Mouse (Mus musculus): Measurements from ENCODE around the gene Nol6. TPM values are rescaled to one million over a fixed set of nuclear protein-coding genes. Genes with fewer than 3 reads are reported as not detected.

Gene Nol6
- polyA plus RNA-seq (2014; fragmentation: Illumina TruSeq; extraction: RNeasy Lipid Tissue Mini Kit (QIAGEN cat#74804); ENCODE audit: low read depth, low replicate concordance), result 1.7 TPM

DNA sequence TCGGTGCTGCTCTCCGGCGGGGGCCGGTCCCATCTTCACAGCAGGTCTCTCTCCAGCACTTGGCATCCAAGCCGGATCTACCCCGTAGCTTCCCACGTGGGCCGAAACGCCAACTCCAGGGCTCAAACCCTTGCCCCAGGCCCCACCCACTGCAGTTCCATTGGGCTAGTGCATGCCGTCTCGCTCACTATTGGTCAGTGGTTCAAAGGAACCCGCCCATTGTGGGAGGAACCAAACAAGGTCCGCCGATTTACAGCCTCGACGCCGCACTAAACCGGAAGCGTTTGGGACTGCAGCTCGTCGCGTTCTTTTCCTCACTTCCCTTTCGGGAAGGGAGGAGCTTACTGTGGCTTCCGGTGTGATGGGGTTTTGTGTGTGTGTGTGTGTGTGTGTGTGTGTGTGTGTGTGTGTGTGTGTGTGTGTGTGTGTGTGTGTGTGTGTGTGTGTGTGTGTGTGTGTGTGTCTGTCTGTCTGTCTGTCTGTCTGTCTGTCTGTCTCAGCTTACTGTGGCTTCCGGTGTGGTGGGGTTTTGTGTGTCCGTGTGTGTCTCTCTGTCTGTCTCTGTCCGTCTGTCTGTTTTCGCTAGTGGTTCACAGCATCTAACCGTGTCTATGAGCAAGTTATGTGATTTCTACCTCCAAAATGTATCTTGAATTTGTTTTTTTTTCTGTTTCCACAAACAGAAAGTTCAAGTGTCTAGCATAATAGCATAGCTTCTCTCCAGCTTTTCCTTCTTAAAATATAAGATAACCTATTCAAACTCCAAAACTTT lies at the start of gene Nol6:
Gene Nol6, minus strand, starts transcription at position 276 of the 772 bp plus-strand sequence.

DNA sequence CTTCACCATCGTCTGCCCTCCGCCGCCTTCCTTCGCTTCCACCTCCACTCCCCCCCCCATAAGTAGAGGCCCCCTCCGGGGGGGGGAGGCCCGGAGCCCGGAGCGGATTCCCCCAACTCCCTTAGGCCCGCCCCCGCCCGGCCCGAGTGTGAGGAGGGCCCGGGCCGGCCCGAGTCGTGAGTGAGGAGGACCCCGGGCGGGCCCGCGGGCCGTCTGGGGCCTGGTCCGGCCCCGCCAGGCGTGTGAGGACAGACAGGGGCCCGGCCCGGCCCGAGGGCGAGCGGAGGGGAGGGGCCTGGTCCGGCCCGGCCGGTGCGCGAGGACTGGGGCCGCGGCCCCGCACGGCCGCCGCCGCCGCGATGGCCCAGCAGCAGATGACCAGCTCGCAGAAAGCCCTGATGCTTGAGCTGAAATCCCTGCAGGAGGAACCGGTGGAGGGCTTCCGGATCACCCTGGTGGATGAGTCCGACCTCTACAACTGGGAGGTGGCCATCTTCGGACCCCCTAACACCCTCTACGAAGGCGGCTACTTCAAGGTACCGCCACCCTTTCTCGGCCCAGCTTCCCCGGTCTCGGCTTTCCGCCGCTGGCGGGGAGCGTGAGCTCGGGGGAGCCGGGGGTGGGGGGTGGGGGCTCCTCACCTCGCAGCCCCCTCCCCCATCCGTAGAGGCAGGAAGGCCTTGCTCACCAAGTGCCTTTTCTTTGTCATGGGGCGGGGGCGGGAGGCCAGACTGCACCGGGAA lies 11.6 kb upstream of the Nol6 start, which contains the start of gene Ube2r2:
Gene Ube2r2, plus strand, starts transcription at position 33 of the 743 bp plus-strand sequence.

DNA sequence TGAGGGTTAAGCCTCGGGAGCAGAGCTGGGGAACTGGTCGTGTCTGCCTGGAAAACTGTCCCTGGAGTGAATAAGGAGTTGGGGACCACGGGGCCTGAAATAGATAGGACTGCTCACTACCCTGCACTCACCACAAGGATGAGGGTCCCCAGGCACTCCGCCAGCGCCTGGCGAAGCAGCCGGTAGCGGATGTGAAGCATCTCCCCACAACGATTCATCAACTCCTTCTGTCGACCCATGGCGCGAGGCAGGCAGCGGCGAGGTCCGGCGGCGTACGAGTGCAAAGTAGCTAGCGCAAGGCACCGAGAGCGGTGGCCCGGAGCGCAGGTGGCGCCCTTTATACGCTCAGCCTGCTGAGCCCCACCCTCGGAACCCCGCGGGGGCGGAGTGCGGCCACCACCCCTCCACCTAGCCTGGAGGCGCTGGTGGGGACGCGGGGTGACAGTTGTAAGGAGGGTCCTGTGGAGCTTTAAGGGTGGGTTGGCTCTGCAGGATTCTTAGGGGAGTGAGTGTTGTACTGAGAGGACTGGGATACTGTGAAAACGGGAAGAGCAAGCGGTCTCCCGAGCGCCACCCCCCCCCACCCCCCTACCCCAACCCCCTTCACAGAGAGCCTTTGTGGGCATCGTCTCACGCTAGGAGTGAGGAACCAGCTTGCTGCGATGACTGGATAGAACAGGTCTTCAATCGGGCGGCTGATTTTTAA lies 26.2 kb downstream of the Nol6 start, which contains the start of gene Aqp3:
Gene Aqp3, minus strand, starts transcription at position 313 of the 706 bp plus-strand sequence.

Other genes with a start within 250 kb of the Nol6 start
- not detected for gene Spink4, start 204.4 kb downstream of the Nol6 start, polyA plus RNA-seq (2014; fragmentation: Illumina TruSeq; extraction: RNeasy Lipid Tissue Mini Kit (QIAGEN cat#74804); ENCODE audit: low read depth, low replicate concordance)
- gene Bag1, start 176.2 kb downstream of the Nol6 start, polyA plus RNA-seq (2014; fragmentation: Illumina TruSeq; extraction: RNeasy Lipid Tissue Mini Kit (QIAGEN cat#74804); ENCODE audit: low read depth, low replicate concordance), result 901 TPM
- 65.7 TPM for gene Chmp5, start 176.0 kb downstream of the Nol6 start, polyA plus RNA-seq (2014; fragmentation: Illumina TruSeq; extraction: RNeasy Lipid Tissue Mini Kit (QIAGEN cat#74804); ENCODE audit: low read depth, low replicate concordance)
- gene Nfx1, start 153.5 kb downstream of the Nol6 start, polyA plus RNA-seq (2014; fragmentation: Illumina TruSeq; extraction: RNeasy Lipid Tissue Mini Kit (QIAGEN cat#74804); ENCODE audit: low read depth, low replicate concordance), result 42.1 TPM
- gene Aqp7, start 76.3 kb downstream of the Nol6 start, polyA plus RNA-seq (2014; fragmentation: Illumina TruSeq; extraction: RNeasy Lipid Tissue Mini Kit (QIAGEN cat#74804); ENCODE audit: low read depth, low replicate concordance), result 51.3 TPM
- 0.38 TPM for gene Aqp3, start 26.3 kb downstream of the Nol6 start, polyA plus RNA-seq (2014; fragmentation: Illumina TruSeq; extraction: RNeasy Lipid Tissue Mini Kit (QIAGEN cat#74804); ENCODE audit: low read depth, low replicate concordance)
- 74.8 TPM for gene Ube2r2, start 11.3 kb upstream of the Nol6 start, polyA plus RNA-seq (2014; fragmentation: Illumina TruSeq; extraction: RNeasy Lipid Tissue Mini Kit (QIAGEN cat#74804); ENCODE audit: low read depth, low replicate concordance)
- gene Ubap2, start 150.7 kb upstream of the Nol6 start, polyA plus RNA-seq (2014; fragmentation: Illumina TruSeq; extraction: RNeasy Lipid Tissue Mini Kit (QIAGEN cat#74804); ENCODE audit: low read depth, low replicate concordance), result 176 TPM
- 47.3 TPM for gene Dcaf12, start 190.4 kb upstream of the Nol6 start, polyA plus RNA-seq (2014; fragmentation: Illumina TruSeq; extraction: RNeasy Lipid Tissue Mini Kit (QIAGEN cat#74804); ENCODE audit: low read depth, low replicate concordance)
- gene Ubap1, start 224.5 kb upstream of the Nol6 start, polyA plus RNA-seq (2014; fragmentation: Illumina TruSeq; extraction: RNeasy Lipid Tissue Mini Kit (QIAGEN cat#74804); ENCODE audit: low read depth, low replicate concordance), result 72.6 TPM

Measured in testis, adult 10 weeks (tissue).